Mouse (Mus musculus): ENCODE data around the gene B3gat3.
"Not testable (repeated sequence)": the region's sequence is repeated elsewhere in the genome, so short reads cannot be mapped to it uniquely, and the experiment has no call there.

The B3gat3 gene

DNA sequence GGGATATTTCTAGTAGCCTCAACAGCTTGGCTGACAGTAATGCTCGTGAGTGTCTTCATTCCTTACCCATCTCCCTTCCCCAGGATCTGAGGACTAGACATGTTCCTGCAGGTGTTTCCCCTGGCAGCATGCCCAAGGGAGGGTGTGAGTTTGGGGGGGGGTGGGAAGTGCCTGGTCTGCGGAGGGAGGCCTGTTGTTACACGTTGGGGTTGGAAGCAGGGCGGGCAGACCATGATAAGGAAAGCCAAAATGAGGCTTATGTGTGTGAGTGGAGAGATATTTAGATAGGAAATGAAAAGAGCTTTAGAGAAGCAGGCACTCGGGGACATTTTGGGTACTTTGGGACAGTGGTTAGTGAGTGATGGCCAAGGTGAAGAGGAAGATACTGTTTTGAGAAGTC, 23.9 kb downstream of the B3gat3 start:
- DNase-seq: no peak

DNA sequence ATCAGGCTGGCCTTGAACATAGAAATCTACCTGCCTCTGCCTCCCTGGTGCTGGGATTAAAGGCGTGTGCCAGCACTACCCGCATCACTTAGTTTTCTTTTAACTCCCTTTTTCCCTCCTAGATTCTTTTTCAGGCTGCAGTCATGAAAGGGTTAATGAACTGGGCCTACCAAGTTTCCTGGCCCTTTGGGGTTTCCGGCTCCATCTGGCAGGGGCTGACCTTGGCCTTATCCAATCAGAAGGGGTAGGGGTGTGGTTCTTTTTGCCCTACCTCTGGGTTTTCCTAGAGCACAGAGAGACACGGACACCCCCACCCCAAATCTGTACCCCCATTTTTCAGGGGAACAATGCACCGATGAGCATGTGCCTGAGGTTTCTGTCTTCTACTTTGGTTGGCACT, 24.6 kb downstream of the B3gat3 start:
- peak; percentile 67 to 71 for DNase-seq

GRCm38 (mm10) chr19:8945251-8945650, 25.1 kb downstream of the B3gat3 start:
- DNase-seq: no peak

DNA sequence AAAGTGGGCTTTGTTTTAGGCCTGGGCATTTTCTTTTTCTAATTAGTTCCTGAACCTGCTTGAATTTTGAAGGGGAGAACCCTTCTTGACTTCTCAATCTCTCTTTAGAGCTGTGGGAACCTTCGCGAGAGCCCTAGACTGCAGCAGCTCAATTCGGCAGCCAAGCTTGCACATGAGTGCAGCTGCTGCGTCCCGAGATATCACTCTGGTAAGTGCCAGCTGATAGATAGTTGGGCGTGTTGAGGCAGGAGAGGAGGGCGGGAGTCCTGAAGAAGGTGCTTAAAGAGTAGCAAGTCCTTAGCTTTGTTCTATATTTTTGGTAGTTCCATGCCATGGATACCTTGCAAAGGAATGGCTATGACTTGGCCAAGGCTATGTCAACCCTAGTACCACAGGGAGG, 26.8 kb downstream of the B3gat3 start:
- DNase-seq: no peak

DNA sequence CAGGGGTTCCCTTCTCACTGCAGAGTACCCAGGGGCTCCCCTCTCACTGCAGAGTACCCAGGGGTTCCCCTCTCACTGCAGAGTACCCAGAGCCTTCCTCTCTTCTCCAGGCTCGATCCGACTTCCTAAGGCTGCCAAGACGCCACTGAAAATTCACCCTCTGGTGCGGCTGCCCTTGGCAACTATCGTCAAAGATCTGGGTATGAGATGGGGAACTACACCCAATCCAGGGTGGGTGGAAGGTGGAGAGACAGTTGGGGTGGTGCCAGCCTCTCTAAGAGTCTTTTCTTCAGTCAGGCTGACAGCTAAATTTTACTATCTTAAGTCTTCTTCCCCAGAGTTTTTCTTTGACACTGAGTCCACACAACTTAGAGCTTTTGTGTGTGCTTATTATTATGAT, 30.0 kb downstream of the B3gat3 start:
- DNase-seq: no peak

- DNase-seq: no peak
Observed at GRCm38 (mm10) chr19:8952241-8952640, 32.1 kb downstream of the B3gat3 start.

GRCm38 (mm10) chr19:8953135-8954039, 33.2 kb downstream of the B3gat3 start, which contains the start of gene Tut1:
Gene Tut1 (plus strand): TSS chr19:8953847.
- peak; percentile 94 for DNase-seq

DNA sequence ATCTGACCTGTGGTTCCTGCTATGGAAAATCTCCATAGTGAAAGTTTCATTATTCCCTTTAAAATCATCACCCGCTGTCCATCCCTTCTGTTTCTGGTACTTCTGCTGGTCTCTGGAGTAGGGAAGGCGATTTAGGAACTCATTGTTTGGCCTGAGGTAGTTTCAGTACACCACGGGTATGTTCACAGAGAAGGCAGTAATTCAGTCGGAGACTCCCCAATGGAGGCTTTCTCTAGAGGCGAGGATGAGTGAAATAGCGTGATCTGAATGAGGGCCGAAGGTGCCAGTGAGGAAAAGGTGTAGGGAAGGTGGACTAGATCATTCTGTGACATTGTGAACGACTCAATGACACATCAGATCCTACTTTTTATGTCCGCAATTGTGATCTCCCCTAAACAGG, 34.0 kb downstream of the B3gat3 start:
- no peak for DNase-seq

GRCm38 (mm10) chr19:8962256-8962655, 42.1 kb downstream of the B3gat3 start:
- DNase-seq: no peak

GRCm38 (mm10) chr19:8965075-8965474, 44.9 kb downstream of the B3gat3 start:
- DNase-seq: no peak

- DNase-seq: peak in 1 of 2 experiments; percentile 26
Observed at GRCm38 (mm10) chr19:8965771-8966170, 45.6 kb downstream of the B3gat3 start.

DNA sequence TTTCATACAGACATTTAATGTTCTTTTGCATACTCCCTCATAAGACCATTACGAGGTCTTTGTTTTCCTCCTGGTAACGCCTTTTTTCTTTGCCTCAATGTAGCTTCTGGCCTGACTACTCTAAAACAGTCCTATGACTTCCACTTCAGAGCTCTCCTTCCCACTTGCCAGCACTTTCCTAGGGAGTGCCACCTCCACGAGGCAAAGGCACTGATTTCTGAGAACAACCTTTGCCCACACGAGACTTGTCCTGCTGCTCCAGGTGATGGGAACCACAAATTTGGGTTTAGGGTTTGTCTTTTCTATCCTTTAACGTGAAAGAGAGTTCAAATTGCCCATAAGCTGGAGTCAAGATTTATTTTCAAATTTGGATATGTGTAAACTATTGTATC, 46.0 kb downstream of the B3gat3 start:
- peak in 1 of 2 experiments; percentile 39 for DNase-seq

GRCm38 (mm10) chr19:8966590-8967372, 46.6 kb downstream of the B3gat3 start, which contains the start of gene Eef1g:
Gene Eef1g (plus strand): TSS chr19:8967041.
- DNase-seq: peak; percentile 100

DNA sequence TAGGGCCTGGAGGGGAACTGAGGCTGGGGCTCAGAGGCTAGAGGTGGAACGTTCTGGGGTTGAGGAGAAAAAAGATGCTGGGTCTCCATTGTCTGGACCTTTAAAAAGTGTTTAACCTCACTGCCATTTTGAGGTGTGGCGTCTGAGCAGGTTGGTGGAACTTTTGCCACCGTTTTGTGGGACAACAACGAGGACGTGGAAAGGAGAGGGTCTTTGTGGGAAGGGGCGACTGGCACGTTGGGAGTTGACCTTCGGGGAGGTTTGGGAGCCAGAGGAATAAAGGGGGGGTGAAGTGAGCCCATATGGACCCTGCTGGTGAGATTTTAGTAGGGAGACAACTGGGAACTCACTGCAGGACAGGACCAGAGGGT, 47.2 kb downstream of the B3gat3 start:
- DNase-seq: no peak

- no peak for DNase-seq
Observed at GRCm38 (mm10) chr19:8967893-8968292, 47.7 kb downstream of the B3gat3 start.

DNA sequence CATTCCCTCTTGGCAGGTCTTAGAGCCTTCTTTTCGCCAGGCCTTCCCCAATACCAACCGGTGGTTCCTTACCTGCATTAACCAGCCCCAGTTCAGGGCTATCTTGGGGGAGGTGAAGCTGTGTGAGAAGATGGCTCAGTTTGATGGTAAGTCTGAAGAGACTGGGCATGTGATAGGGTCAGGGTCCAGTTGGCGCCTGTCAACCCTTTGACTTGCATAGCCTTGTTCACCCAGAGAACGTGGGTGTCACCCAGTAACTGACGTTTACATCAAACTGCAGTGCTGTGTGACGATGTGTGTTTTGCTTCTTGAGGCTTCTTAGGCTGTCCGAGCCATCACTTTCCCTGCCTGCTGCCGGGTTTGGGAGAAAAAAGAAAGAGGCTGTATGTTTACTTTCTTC, 52.3 kb downstream of the B3gat3 start:
- DNase-seq: not testable (repeated sequence)

DNA sequence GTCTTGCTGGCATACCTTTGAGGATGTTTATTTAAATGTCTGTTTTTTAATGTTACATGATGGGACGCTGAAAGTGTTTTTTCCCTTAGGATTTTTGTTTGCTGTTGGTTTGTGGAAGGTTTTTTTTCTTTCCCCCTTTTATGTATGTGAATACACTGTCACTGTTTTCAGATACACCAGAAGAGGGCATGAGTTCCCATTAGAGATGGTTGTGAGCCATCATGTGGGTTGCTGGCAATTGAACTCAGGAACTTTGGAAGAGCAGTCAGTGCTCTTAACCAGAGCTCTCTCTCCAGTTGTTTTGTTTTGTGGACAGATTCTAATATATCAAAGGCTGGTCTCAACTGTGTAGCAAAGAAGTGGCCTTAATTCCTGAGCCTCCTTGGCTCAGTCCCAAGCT, 54.5 kb downstream of the B3gat3 start:
- no peak for DNase-seq

DNA sequence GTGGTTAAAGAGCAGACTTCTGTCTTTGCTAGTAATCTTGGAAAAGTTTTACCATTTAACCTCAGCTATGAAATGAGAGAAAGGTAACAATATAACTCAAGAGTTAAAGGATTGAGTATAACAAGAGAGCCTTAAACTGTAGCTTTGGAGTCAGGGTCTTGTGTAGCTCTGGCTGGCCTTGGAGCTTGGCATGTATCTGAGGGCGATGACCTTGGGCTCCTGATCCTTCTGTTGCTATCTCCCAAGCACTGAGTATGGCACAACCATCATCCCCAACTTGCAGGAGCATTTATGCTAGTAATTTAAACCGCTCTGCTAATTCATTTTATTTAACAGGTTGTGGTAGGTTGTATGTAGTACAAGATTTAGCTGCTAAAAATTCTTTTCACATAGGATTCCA, 55.3 kb downstream of the B3gat3 start:
- DNase-seq: no peak

- peak; percentile 61 to 77 for DNase-seq
Observed at GRCm38 (mm10) chr19:8976535-8976934, 56.4 kb downstream of the B3gat3 start.
